Mouse (Mus musculus): ENCODE results near the gene Tcf23. TPM values are rescaled to one million over a fixed set of nuclear protein-coding genes. Genes with fewer than 3 reads are reported as not detected.
A peak's percentile ranks its signal among the peaks of the same experiment; 100 is the strongest.
"Not testable (repeated sequence)": the region's sequence is repeated elsewhere in the genome, so short reads cannot be mapped to it uniquely, and the experiment has no call there.

The Tcf23 gene
- polyA plus RNA-seq, 1 experiment from 2014 or later = 0.07 TPM

GRCm38 (mm10) chr5:31000993-31001392, 32.5 kb downstream of the Tcf23 start:
- no peak overlapping the region for H3K4me2 ChIP-seq (ENCODE audit: low read length)
- H3K4me3 ChIP-seq (ENCODE audit: control insufficient read depth in 1 of 2, insufficient read depth in 1 of 2, low read depth in 1 of 2, low read length in 2 of 2) = no peak overlapping the region
- H3K9ac ChIP-seq (ENCODE audit: low read length) = no peak overlapping the region
- H3K27ac ChIP-seq (replicated peaks in 1 of 2; ENCODE audit: control insufficient read depth in 1 of 2, insufficient read depth in 1 of 2, low read depth in 2 of 2, low read length in 2 of 2) = no peak overlapping the region
- no peaks in the 10 kb centered on the region for H3K27me3 ChIP-seq (ENCODE audit: control insufficient read depth, insufficient read depth, low read length)
- 72% methylated on average over 2 of the region's 2 CpGs for WGBS
- H3K4me1 ChIP-seq (ENCODE audit: control insufficient read depth in 2 of 2, insufficient read depth in 2 of 2, low read length in 2 of 2) = peaks cover 4 to 5% of the 10 kb centered on the region in 2 experiments; a peak in 2 of 4 replicates
- ATAC-seq (ENCODE audit: insufficient number of reproducible peaks, insufficient read depth, low FRiP score, low read depth) = no peak
- H3K36me3 ChIP-seq (ENCODE audit: control insufficient read depth, insufficient read depth, low read length) = no peaks in the 10 kb centered on the region
- H3K9me3 ChIP-seq (ENCODE audit: control insufficient read depth, low read length) = no peaks in the 10 kb centered on the region

- Histone ChIP-seq H3K4me3 (ENCODE audit: control insufficient read depth in 1 of 2, insufficient read depth in 1 of 2, low read depth in 1 of 2, low read length in 2 of 2) (no peak overlapping the region), H3K4me1 (ENCODE audit: control insufficient read depth in 2 of 2, insufficient read depth in 2 of 2, low read length in 2 of 2) (peaks cover 4 to 5% of the 10 kb centered on the region in 2 experiments; a peak in 2 of 4 replicates), H3K9me3 (ENCODE audit: control insufficient read depth, low read length) (no peaks in the 10 kb centered on the region), H3K27ac (replicated peaks in 1 of 2; ENCODE audit: control insufficient read depth in 1 of 2, insufficient read depth in 1 of 2, low read depth in 2 of 2, low read length in 2 of 2) (no peak overlapping the region), H3K27me3 (ENCODE audit: control insufficient read depth, insufficient read depth, low read length) (no peaks in the 10 kb centered on the region), H3K36me3 (ENCODE audit: control insufficient read depth, insufficient read depth, low read length) (no peaks in the 10 kb centered on the region), H3K9ac (ENCODE audit: low read length) (no peak overlapping the region), H3K4me2 (ENCODE audit: low read length) (no peak overlapping the region)
- 79% methylated on average over 4 of the region's 4 CpGs for WGBS
- no peak for ATAC-seq (ENCODE audit: insufficient number of reproducible peaks, insufficient read depth, low FRiP score, low read depth)
These were observed 33.1 kb downstream of the Tcf23 start for GRCm38 (mm10) chr5:31001560-31001959.

- Histone ChIP-seq H3K4me3 (ENCODE audit: control insufficient read depth in 1 of 2, insufficient read depth in 1 of 2, low read depth in 1 of 2, low read length in 2 of 2) (no peak overlapping the region), H3K4me1 (ENCODE audit: control insufficient read depth in 2 of 2, insufficient read depth in 2 of 2, low read length in 2 of 2) (peaks cover 4 to 5% of the 10 kb centered on the region in 2 experiments; a peak in 2 of 4 replicates), H3K9ac (ENCODE audit: low read length) (no peak overlapping the region), H3K9me3 (ENCODE audit: control insufficient read depth, low read length) (no peaks in the 10 kb centered on the region), H3K27me3 (ENCODE audit: control insufficient read depth, insufficient read depth, low read length) (no peaks in the 10 kb centered on the region), H3K4me2 (ENCODE audit: low read length) (no peak overlapping the region), H3K27ac (replicated peaks in 1 of 2; ENCODE audit: control insufficient read depth in 1 of 2, insufficient read depth in 1 of 2, low read depth in 2 of 2, low read length in 2 of 2) (no peak overlapping the region), H3K36me3 (ENCODE audit: control insufficient read depth, insufficient read depth, low read length) (no peaks in the 10 kb centered on the region)
- ATAC-seq (ENCODE audit: insufficient number of reproducible peaks, insufficient read depth, low FRiP score, low read depth) = no peak
- 1% methylated on average over 5 of the region's 5 CpGs for WGBS
These were observed 35.7 kb downstream of the Tcf23 start for GRCm38 (mm10) chr5:31004184-31004583.

GRCm38 (mm10) chr5:31012737-31013136, 44.3 kb downstream of the Tcf23 start:
- Histone ChIP-seq H3K27me3 (ENCODE audit: control insufficient read depth, insufficient read depth, low read length) (no peaks in the 10 kb centered on the region), H3K27ac (replicated peaks in 1 of 2; ENCODE audit: control insufficient read depth in 1 of 2, insufficient read depth in 1 of 2, low read depth in 2 of 2, low read length in 2 of 2) (no peak overlapping the region), H3K4me1 (ENCODE audit: control insufficient read depth in 2 of 2, insufficient read depth in 2 of 2, low read length in 2 of 2) (peaks cover 3% of the 10 kb centered on the region in 2 experiments; a peak in 2 of 4 replicates), H3K9ac (ENCODE audit: low read length) (no peak overlapping the region), H3K4me2 (ENCODE audit: low read length) (no peak overlapping the region), H3K4me3 (ENCODE audit: control insufficient read depth in 1 of 2, insufficient read depth in 1 of 2, low read depth in 1 of 2, low read length in 2 of 2) (no peak overlapping the region), H3K9me3 (ENCODE audit: control insufficient read depth, low read length) (no peaks in the 10 kb centered on the region), H3K36me3 (ENCODE audit: control insufficient read depth, insufficient read depth, low read length) (no peaks in the 10 kb centered on the region)
- 75% methylated on average over 3 of the region's 3 CpGs for WGBS
- ATAC-seq (ENCODE audit: insufficient number of reproducible peaks, insufficient read depth, low FRiP score, low read depth) = no peak

- H3K4me1 ChIP-seq (ENCODE audit: control insufficient read depth in 2 of 2, insufficient read depth in 2 of 2, low read length in 2 of 2) = peaks cover 3% of the 10 kb centered on the region in 2 experiments; a peak in 2 of 4 replicates
- H3K4me2 ChIP-seq (ENCODE audit: low read length) = no peak overlapping the region
- 4% methylated on average over 2 of the region's 2 CpGs for WGBS
- H3K9me3 ChIP-seq (ENCODE audit: control insufficient read depth, low read length) = no peaks in the 10 kb centered on the region
- no peaks in the 10 kb centered on the region for H3K27me3 ChIP-seq (ENCODE audit: control insufficient read depth, insufficient read depth, low read length)
- no peaks in the 10 kb centered on the region for H3K36me3 ChIP-seq (ENCODE audit: control insufficient read depth, insufficient read depth, low read length)
- ATAC-seq (ENCODE audit: insufficient number of reproducible peaks, insufficient read depth, low FRiP score, low read depth) = no peak
- no peak overlapping the region for H3K9ac ChIP-seq (ENCODE audit: low read length)
- H3K4me3 ChIP-seq (ENCODE audit: control insufficient read depth in 1 of 2, insufficient read depth in 1 of 2, low read depth in 1 of 2, low read length in 2 of 2) = no peak overlapping the region
- peak overlapping the region; percentile 24 to 46; a peak in 3 of 4 replicates for H3K27ac ChIP-seq (replicated peaks in 1 of 2; ENCODE audit: control insufficient read depth in 1 of 2, insufficient read depth in 1 of 2, low read depth in 2 of 2, low read length in 2 of 2)
These were observed 47.5 kb downstream of the Tcf23 start for GRCm38 (mm10) chr5:31015913-31016312.

GRCm38 (mm10) chr5:31021790-31022189, 53.3 kb downstream of the Tcf23 start:
- not testable (repeated sequence) for H3K27me3 ChIP-seq (ENCODE audit: control insufficient read depth, insufficient read depth, low read length); H3K4me2 ChIP-seq (ENCODE audit: low read length); H3K27ac ChIP-seq (replicated peaks in 1 of 2; ENCODE audit: control insufficient read depth in 1 of 2, insufficient read depth in 1 of 2, low read depth in 2 of 2, low read length in 2 of 2); ATAC-seq (ENCODE audit: insufficient number of reproducible peaks, insufficient read depth, low FRiP score, low read depth); H3K9me3 ChIP-seq (ENCODE audit: control insufficient read depth, low read length); H3K36me3 ChIP-seq (ENCODE audit: control insufficient read depth, insufficient read depth, low read length); H3K4me1 ChIP-seq (ENCODE audit: control insufficient read depth in 2 of 2, insufficient read depth in 2 of 2, low read length in 2 of 2); H3K9ac ChIP-seq (ENCODE audit: low read length); H3K4me3 ChIP-seq (ENCODE audit: control insufficient read depth in 1 of 2, insufficient read depth in 1 of 2, low read depth in 1 of 2, low read length in 2 of 2)
- WGBS = 92% methylated on average over 4 of the region's 5 CpGs

- Histone ChIP-seq H3K27ac (replicated peaks in 1 of 2; ENCODE audit: control insufficient read depth in 1 of 2, insufficient read depth in 1 of 2, low read depth in 2 of 2, low read length in 2 of 2) (no peak overlapping the region), H3K27me3 (ENCODE audit: control insufficient read depth, insufficient read depth, low read length) (no peaks in the 10 kb centered on the region), H3K4me2 (ENCODE audit: low read length) (no peak overlapping the region), H3K4me3 (ENCODE audit: control insufficient read depth in 1 of 2, insufficient read depth in 1 of 2, low read depth in 1 of 2, low read length in 2 of 2) (no peak overlapping the region), H3K9ac (ENCODE audit: low read length) (no peak overlapping the region), H3K9me3 (ENCODE audit: control insufficient read depth, low read length) (no peaks in the 10 kb centered on the region), H3K4me1 (ENCODE audit: control insufficient read depth in 2 of 2, insufficient read depth in 2 of 2, low read length in 2 of 2) (no peaks in the 10 kb centered on the region), H3K36me3 (ENCODE audit: control insufficient read depth, insufficient read depth, low read length) (no peaks in the 10 kb centered on the region)
- 68% methylated on average over 1 of the region's 1 CpGs for WGBS
- ATAC-seq (ENCODE audit: insufficient number of reproducible peaks, insufficient read depth, low FRiP score, low read depth) = no peak
These were observed 54.2 kb downstream of the Tcf23 start for GRCm38 (mm10) chr5:31022690-31023089.

- H3K27ac ChIP-seq (replicated peaks in 1 of 2; ENCODE audit: control insufficient read depth in 1 of 2, insufficient read depth in 1 of 2, low read depth in 2 of 2, low read length in 2 of 2) = no peak overlapping the region
- H3K4me2 ChIP-seq (ENCODE audit: low read length) = no peak overlapping the region
- H3K9me3 ChIP-seq (ENCODE audit: control insufficient read depth, low read length) = no peaks in the 10 kb centered on the region
- H3K4me3 ChIP-seq (ENCODE audit: control insufficient read depth in 1 of 2, insufficient read depth in 1 of 2, low read depth in 1 of 2, low read length in 2 of 2) = no peak overlapping the region
- no peak for ATAC-seq (ENCODE audit: insufficient number of reproducible peaks, insufficient read depth, low FRiP score, low read depth)
- H3K9ac ChIP-seq (ENCODE audit: low read length) = no peak overlapping the region
- no peaks in the 10 kb centered on the region for H3K27me3 ChIP-seq (ENCODE audit: control insufficient read depth, insufficient read depth, low read length)
- WGBS = 25% methylated on average over 4 of the region's 4 CpGs
- no peaks in the 10 kb centered on the region for H3K4me1 ChIP-seq (ENCODE audit: control insufficient read depth in 2 of 2, insufficient read depth in 2 of 2, low read length in 2 of 2)
- no peaks in the 10 kb centered on the region for H3K36me3 ChIP-seq (ENCODE audit: control insufficient read depth, insufficient read depth, low read length)
These were observed 54.8 kb downstream of the Tcf23 start for GRCm38 (mm10) chr5:31023254-31023653.

All from heart, embryonic 14.5 days (tissue).